Mouse (Mus musculus) liver, embryonic 12.5 days (tissue): ENCODE measurements around the gene C130050O18Rik. TPM values are rescaled to one million over a fixed set of nuclear protein-coding genes. Genes with fewer than 3 reads are reported as not detected.
A peak's percentile ranks its signal among the peaks of the same experiment; 100 is the strongest.

Source experiments
- ATAC-seq: fragments of 200-750 bp; cut with Nextera tagmentation; 2 replicates; pipeline ENCODE4 v1.8.0; 2017; ENCODE audit warnings: moderate number of reproducible peaks, mild to moderate bottlenecking, moderate library complexity
- H3K27ac ChIP-seq: fragments of 300-500 bp; sonication (generic); 2 replicates; pipeline ENCODE4 v1.5.1; 2016; ENCODE audit warnings: mild to moderate bottlenecking
- H3K27me3 ChIP-seq: fragments of 300-500 bp; sonication (generic); replicated peaks from 2 replicates; pipeline ENCODE4 v1.6.1; 2016; ENCODE audit warnings: mild to moderate bottlenecking, moderate library complexity
- H3K36me3 ChIP-seq: fragments of 300-500 bp; sonication (generic); 2 replicates; pipeline ENCODE4 v1.6.1; 2016; ENCODE audit warnings: mild to moderate bottlenecking, moderate library complexity
- H3K4me1 ChIP-seq: fragments of 300-500 bp; sonication (generic); 2 replicates; pipeline ENCODE4 v1.6.1; 2016
- H3K4me2 ChIP-seq: fragments of 300-500 bp; sonication (generic); 2 replicates; pipeline ENCODE4 v1.6.1; 2016; ENCODE audit warnings: mild to moderate bottlenecking, moderate library complexity
- H3K4me3 ChIP-seq: fragments of 300-500 bp; sonication (generic); 2 replicates; pipeline ENCODE4 v1.5.1; 2016; ENCODE audit warnings: mild to moderate bottlenecking, moderate library complexity
- H3K9ac ChIP-seq: fragments of 300-500 bp; sonication (generic); 2 replicates; pipeline ENCODE4 v1.6.1; 2016; ENCODE audit warnings: mild to moderate bottlenecking, moderate library complexity
- H3K9me3 ChIP-seq: fragments of 300-500 bp; sonication (generic); replicated peaks from 2 replicates; pipeline ENCODE4 v1.6.1; 2016; ENCODE audit warnings: mild to moderate bottlenecking, moderate library complexity
- WGBS: fragments of 180-500 bp; shearing (Covaris S2); methylation state at CpG from one replicate; pipeline ENCODE4 v1.1.7; 2016; ENCODE audit not compliant: insufficient replicate concordance; 5-methylcytosine and 5-hydroxymethylcytosine counted together
- polyA plus RNA-seq: library from polyadenylated mRNA; unstranded; fragments of >200 nt; fragmentation: Nextera tagmentation; extraction: Ambion mirVana; gene quantifications from 2 replicates; pipeline ENCODE4 v1.2.1, GENCODE M21; 2016

The C130050O18Rik gene
- polyA plus RNA-seq, 1 experiment from 2014 or later = 0.72 TPM

DNA sequence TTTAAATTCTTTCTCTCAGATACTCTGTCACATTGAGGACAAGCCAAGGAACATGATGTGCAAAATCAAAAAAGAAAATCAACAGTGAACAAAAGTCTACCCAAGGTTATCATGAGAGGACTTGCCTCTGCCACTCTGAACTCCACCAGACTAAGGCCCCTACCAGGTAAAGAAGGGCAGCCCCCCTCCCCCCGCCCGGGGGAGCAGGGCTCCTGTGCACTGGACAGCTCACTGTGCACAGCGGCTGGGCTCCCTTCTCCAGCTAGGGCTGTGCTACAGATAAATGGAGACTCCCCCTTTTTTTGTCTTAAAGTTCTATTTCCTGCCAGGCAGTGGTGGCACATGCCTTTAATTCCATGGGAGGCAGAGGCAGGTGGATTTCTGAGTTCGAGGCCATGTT, 32.7 kb downstream of the C130050O18Rik start:
- Histone ChIP-seq H3K9ac (no peak overlapping the region), H3K4me1 (peaks cover 19% of the 10 kb centered on the region), H3K9me3 (no peaks in the 10 kb centered on the region), H3K27me3 (no peaks in the 10 kb centered on the region), H3K4me2 (no peak overlapping the region), H3K36me3 (peaks cover 7% of the 10 kb centered on the region), H3K27ac (no peak overlapping the region), H3K4me3 (no peak overlapping the region)
- no peak for ATAC-seq
- WGBS = 81% methylated on average over 4 of the region's 4 CpGs

DNA sequence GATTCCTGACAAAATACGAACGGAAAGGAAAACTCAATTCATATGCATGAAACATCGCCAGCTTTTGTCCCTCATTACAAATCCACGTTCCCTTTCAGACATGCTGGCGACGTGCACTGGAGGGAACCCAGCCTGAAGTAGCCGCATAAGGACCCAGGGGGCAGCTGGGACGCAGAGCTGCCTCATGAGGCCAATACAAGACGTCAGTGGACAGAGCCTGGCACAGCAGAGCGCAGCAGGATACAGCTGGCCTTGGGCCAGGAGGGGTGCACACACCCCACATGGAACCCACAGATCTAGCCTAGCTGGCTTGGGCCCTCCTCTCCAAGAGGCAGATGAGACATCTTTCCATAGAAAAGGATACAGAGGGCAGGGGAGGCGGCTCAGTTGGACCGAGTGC, 33.4 kb downstream of the C130050O18Rik start:
- WGBS = 86% methylated on average over 12 of the region's 12 CpGs

DNA sequence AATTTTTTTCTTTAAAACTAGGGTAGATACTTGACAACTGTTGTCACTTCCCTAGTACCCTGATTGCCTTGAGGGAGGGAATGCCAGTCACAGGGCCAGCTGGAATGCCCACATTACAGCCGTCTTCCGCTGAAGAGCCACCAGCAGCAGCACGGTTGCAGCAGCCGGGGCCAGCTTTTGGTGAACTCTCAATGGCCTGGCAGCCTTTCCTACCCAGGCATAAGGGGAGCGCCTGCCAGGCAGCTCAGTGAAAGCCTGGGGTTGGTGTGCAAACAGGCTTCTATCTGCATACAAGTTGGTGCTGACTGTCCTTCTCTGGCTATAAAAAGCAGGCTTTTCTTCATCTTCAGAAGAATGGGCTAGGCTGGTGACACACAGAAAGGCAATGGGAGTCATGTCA, 35.4 kb downstream of the C130050O18Rik start:
- 89% methylated on average over 5 of the region's 5 CpGs for WGBS
- Histone ChIP-seq H3K27ac (no peak overlapping the region), H3K9ac (no peak overlapping the region), H3K9me3 (no peaks in the 10 kb centered on the region), H3K4me3 (no peak overlapping the region), H3K27me3 (no peaks in the 10 kb centered on the region), H3K4me2 (no peak overlapping the region), H3K36me3 (peaks cover 7% of the 10 kb centered on the region), H3K4me1 (no peaks in the 10 kb centered on the region)
- no peak for ATAC-seq

More for the DNA sequence above, 33.4 kb downstream of the C130050O18Rik start:
- peaks cover 17% of the 10 kb centered on the region for H3K4me1 ChIP-seq
- no peak for ATAC-seq
- no peak overlapping the region for H3K4me2 ChIP-seq
- H3K27me3 ChIP-seq = no peaks in the 10 kb centered on the region
- H3K9me3 ChIP-seq = no peaks in the 10 kb centered on the region
- no peak overlapping the region for H3K9ac ChIP-seq
- no peak overlapping the region for H3K4me3 ChIP-seq
- peaks cover 7% of the 10 kb centered on the region for H3K36me3 ChIP-seq
- no peak overlapping the region for H3K27ac ChIP-seq

DNA sequence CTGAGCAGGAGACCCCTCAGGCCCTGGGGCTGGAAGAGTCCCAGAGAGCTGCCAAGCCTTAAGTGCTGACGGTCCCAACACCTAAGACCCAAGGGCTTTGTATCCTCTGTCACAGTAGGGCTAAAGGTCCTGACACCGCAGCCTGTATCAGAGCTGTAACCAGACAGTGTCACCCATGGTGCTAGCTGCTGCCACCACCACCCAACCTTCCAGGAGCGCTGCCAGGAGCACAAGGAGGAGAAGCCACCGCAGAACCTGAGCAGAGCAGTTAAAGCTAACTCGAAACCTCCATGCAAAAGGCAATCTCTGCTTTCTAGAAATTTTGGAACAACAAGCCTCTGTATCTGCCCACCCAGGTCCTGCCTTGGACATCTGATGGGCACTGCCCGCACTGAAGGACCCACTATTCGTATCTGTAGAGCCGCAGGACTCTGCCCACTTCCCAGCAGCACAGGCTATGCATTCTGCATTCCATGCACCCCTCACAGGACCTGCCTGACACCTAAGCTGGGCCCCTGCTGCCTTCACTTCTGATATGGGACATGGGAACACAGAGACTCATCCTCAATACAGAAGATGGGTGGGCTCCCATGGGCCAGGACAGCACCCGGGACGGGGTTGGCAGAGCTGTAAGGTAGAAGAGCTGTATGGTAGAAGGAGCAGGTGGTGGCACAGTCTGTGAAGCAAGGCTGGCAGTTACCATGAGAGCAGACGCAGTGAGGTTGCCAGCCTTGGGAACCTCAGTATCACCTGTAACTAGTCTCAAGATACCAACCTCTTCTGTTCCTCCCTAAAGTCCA, 36.0 kb downstream of the C130050O18Rik start:
- peaks cover 5% of the 10 kb centered on the region for H3K36me3 ChIP-seq
- H3K27ac ChIP-seq = no peak overlapping the region
- peaks cover 5% of the 10 kb centered on the region; the same call in 1 of the 2 replicates for H3K4me1 ChIP-seq
- no peaks in the 10 kb centered on the region for H3K9me3 ChIP-seq
- no peak overlapping the region for H3K9ac ChIP-seq
- H3K27me3 ChIP-seq = no peaks in the 10 kb centered on the region
- no peak for ATAC-seq
- 85% methylated on average over 11 of the region's 11 CpGs for WGBS
- H3K4me2 ChIP-seq = no peak overlapping the region
- H3K4me3 ChIP-seq = no peak overlapping the region

DNA sequence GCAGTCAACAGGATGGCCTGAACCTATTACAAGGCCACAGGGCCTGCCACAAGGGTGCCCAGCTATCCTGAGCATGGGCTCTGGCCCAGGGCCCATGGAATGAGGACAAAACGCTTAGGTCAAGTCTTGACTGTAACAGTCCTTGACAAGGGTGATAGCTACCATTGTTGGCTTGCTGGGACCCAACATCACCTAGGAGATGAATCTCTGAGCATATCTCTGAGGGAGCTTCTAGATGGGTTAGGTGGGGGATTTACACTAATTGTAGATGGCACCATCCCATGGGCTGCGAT, 36.6 kb downstream of the C130050O18Rik start:
- WGBS = 89% methylated on average over 2 of the region's 2 CpGs
- H3K4me3 ChIP-seq = no peak overlapping the region
- peaks cover 5% of the 10 kb centered on the region; the same call in 1 of the 2 replicates for H3K4me1 ChIP-seq
- ATAC-seq = no peak
- H3K27ac ChIP-seq = no peak overlapping the region
- H3K36me3 ChIP-seq = peaks cover 3% of the 10 kb centered on the region; the same call in 1 of the 2 replicates
- H3K9ac ChIP-seq = no peak overlapping the region
- H3K9me3 ChIP-seq = no peaks in the 10 kb centered on the region
- no peaks in the 10 kb centered on the region for H3K27me3 ChIP-seq
- no peak overlapping the region for H3K4me2 ChIP-seq

DNA sequence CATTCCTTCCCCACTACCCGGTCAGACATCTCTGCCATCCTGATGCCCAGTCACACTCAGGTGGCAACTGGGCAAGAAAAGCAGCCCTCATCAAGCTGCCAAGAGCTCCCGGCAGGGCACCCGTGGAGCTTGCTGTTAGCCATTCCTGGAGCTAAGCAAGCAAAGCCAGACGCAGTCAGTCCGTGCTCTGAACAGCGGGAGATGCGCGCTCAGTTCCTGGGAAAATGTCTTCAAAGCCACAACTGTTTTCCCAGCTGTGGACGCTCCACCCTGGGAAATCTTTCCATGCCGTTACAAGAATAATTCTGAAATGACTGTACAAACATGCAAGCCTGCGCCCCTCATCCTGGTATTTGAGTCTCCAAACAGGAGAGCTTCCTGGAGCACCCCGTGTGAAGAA, 37.3 kb downstream of the C130050O18Rik start:
- H3K4me1 ChIP-seq = peaks cover 5% of the 10 kb centered on the region; the same call in 1 of the 2 replicates
- WGBS = 82% methylated on average over 12 of the region's 12 CpGs
- no peak overlapping the region for H3K4me3 ChIP-seq
- no peak overlapping the region for H3K4me2 ChIP-seq
- H3K27ac ChIP-seq = no peak overlapping the region
- no peak for ATAC-seq
- H3K36me3 ChIP-seq = no peaks in the 10 kb centered on the region; the same call in 1 of the 2 replicates
- no peaks in the 10 kb centered on the region for H3K27me3 ChIP-seq
- H3K9ac ChIP-seq = no peak overlapping the region
- H3K9me3 ChIP-seq = no peaks in the 10 kb centered on the region

DNA sequence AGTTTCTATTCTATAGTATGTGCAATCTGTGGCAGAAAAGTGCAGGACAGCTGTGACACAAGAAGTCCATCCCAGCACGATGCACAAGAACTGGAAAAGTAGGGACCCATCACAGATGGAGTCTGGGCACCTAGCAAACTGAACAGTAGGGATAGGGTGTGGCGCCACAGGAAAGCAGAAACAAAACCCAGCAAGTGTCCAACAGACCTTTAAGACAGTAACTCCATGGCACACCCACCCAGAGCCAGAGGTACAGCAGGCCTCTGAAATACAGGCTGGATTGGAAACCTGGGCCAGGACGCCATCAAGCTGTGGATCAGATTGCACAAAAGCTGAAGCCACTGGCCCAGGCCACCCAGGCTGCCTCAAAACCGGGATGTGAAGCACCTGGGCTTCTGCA, 37.9 kb downstream of the C130050O18Rik start:
- no peak overlapping the region for H3K9ac ChIP-seq
- H3K27ac ChIP-seq = no peak overlapping the region
- no peaks in the 10 kb centered on the region for H3K36me3 ChIP-seq
- H3K4me1 ChIP-seq = peaks cover 5% of the 10 kb centered on the region; the same call in 1 of the 2 replicates
- 73% methylated on average over 4 of the region's 4 CpGs for WGBS
- no peak for ATAC-seq
- H3K4me2 ChIP-seq = no peak overlapping the region
- H3K4me3 ChIP-seq = no peak overlapping the region
- no peaks in the 10 kb centered on the region for H3K27me3 ChIP-seq
- H3K9me3 ChIP-seq = no peaks in the 10 kb centered on the region

DNA sequence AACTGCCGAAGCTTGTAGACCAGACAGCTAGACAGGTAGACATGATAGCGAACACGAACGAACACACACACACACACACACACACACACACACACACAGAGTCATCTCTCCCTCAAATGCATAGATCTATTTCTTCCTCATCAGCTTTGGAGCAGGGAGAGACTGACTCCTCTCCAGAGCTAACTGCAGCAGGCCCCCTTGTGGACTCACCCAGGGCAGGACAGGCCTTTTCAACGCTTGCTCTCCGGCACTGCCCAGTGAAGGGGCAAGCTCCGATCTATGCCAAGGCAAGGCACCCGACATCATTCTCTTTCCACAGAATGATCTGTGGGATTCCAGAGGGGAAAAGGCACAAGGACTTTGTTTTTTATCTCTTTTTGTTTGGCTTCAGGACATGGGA, 40.2 kb downstream of the C130050O18Rik start:
- no peaks in the 10 kb centered on the region for H3K36me3 ChIP-seq
- peaks cover 20% of the 10 kb centered on the region for H3K4me1 ChIP-seq
- 77% methylated on average over 8 of the region's 8 CpGs for WGBS
- no peak overlapping the region for H3K27ac ChIP-seq
- H3K9me3 ChIP-seq = no peaks in the 10 kb centered on the region
- H3K9ac ChIP-seq = no peak overlapping the region
- ATAC-seq = no peak
- H3K4me2 ChIP-seq = no peak overlapping the region
- H3K4me3 ChIP-seq = no peak overlapping the region
- no peaks in the 10 kb centered on the region for H3K27me3 ChIP-seq

DNA sequence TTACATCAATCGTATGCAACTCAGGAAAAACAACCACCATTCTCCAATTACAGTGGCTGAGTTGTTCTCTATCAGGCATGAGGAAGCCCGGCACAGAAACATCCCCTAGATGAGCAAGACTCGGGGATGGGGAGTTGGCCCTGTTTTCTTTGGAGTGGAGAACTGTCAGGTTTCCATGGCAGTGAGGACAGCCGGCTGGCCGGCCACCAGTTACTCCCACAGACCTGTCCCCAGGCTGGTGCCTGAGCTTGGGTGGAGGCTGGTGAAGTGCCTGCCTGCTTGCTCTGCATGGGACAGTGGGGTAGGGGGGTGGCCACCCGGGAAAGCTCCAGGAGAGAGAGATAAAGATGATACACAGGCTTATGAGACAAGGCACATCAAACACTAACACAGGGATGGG, 42.9 kb downstream of the C130050O18Rik start:
- Histone ChIP-seq H3K9me3 (no peaks in the 10 kb centered on the region), H3K36me3 (peaks cover 13% of the 10 kb centered on the region), H3K4me3 (no peak overlapping the region), H3K4me2 (no peak overlapping the region), H3K27me3 (no peaks in the 10 kb centered on the region), H3K4me1 (peaks cover 24% of the 10 kb centered on the region), H3K9ac (no peak overlapping the region), H3K27ac (0 out of 2 replicates have a peak overlapping the region, but pooled peaks have one; percentile 2)
- no peak for ATAC-seq
- WGBS = 63% methylated on average over 6 of the region's 6 CpGs

DNA sequence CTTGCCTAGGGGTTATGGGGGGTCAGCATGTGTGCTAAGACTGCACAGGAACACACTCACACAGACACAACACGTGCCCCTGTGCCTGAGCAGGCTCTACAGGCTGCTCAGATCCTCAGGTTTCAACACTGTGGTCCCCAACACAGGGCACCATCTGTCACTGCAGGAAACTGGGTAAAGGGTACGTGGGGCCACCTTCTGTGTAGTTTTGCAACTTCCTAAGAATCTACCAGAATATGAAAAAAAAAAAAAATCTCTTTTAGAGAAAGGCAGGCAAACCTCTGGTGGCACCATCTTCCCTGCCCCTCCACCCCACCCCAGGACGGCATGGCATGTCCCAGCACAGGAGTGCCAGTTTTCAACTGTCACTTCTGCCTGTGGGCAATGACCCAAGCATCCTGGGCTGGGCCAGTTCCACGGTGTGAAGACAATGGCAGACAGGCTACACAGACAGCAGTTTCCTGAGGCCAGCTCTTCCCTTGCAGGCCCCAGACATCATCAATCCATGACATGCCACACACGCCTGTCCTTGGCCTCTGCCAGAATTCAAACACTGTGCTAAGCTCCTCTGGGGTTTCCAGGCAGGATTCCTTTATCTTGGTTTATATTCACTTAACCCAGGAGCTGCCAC, 44.2 kb downstream of the C130050O18Rik start:
- Histone ChIP-seq H3K4me3 (no peak overlapping the region), H3K9me3 (no peaks in the 10 kb centered on the region), H3K27ac (peak overlapping the region; percentile 40; the same call in 1 of the 2 replicates), H3K4me1 (peaks cover 24% of the 10 kb centered on the region), H3K9ac (no peak overlapping the region), H3K4me2 (no peak overlapping the region), H3K36me3 (peaks cover 25% of the 10 kb centered on the region), H3K27me3 (no peaks in the 10 kb centered on the region)
- 42% methylated on average over 5 of the region's 5 CpGs for WGBS
- ATAC-seq = no peak

DNA sequence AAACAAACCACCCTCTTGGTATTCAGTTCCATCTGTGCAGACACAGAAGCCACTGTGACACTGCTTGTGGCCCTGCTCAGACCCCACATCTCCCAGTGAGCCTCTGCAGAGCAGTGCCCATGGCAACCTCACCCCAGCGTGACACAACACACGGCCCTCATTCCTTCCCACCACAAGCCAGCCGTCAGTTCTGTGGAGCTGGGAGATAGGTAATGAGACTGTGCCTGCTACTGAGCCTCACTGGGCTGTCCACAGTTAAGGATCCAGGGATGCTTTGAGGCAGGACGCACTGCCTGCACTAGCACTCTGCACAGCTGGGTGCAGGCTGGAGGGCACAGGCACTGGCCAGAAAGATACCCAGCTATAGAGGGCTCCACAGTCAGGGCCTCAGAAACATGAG, 44.8 kb downstream of the C130050O18Rik start:
- peak overlapping the region; percentile 40 for H3K27ac ChIP-seq
- H3K27me3 ChIP-seq = no peaks in the 10 kb centered on the region
- no peak; the same call in 1 of the 2 replicates for ATAC-seq
- H3K4me3 ChIP-seq = no peak overlapping the region
- H3K4me1 ChIP-seq = peaks cover 24% of the 10 kb centered on the region
- WGBS = 56% methylated on average over 4 of the region's 4 CpGs
- peaks cover 30% of the 10 kb centered on the region for H3K36me3 ChIP-seq
- H3K4me2 ChIP-seq = no peak overlapping the region
- no peaks in the 10 kb centered on the region for H3K9me3 ChIP-seq
- no peak overlapping the region for H3K9ac ChIP-seq

DNA sequence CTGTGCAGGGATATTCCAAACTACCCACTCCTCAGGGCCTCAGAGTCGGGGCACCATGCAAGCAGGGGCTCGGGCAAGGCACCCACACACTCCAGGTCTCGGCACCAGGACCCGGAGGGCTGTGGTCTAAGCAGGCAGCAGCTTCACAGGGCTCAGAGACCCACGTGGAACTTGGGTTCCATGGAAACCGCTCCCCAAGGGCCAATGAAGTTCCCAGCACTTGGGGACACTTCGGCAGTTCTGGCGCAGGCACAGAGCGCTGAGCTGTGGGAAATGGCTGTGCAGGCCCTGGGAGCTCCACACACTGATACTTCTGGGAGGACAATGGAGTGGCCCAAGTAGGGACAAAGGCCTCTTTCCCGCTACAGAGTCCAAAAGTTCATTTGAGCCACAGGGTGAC, 48.0 kb downstream of the C130050O18Rik start:
- 85% methylated on average over 10 of the region's 10 CpGs for WGBS
- no peaks in the 10 kb centered on the region for H3K9me3 ChIP-seq
- H3K4me2 ChIP-seq = no peak overlapping the region
- no peak overlapping the region for H3K27ac ChIP-seq
- no peak overlapping the region for H3K4me3 ChIP-seq
- peaks cover 35% of the 10 kb centered on the region for H3K36me3 ChIP-seq
- H3K9ac ChIP-seq = no peak overlapping the region
- ATAC-seq = no peak
- H3K27me3 ChIP-seq = no peaks in the 10 kb centered on the region
- peaks cover 18% of the 10 kb centered on the region for H3K4me1 ChIP-seq
